Mouse (Mus musculus): ENCODE results near the gene Chp2. TPM values are rescaled to one million over a fixed set of nuclear protein-coding genes. Genes with fewer than 3 reads are reported as not detected.

Chp2 gene
- total and polyA plus RNA-seq, 2 experiments from 2014 or later, result 0.63 TPM; not detected in 1

DNA sequence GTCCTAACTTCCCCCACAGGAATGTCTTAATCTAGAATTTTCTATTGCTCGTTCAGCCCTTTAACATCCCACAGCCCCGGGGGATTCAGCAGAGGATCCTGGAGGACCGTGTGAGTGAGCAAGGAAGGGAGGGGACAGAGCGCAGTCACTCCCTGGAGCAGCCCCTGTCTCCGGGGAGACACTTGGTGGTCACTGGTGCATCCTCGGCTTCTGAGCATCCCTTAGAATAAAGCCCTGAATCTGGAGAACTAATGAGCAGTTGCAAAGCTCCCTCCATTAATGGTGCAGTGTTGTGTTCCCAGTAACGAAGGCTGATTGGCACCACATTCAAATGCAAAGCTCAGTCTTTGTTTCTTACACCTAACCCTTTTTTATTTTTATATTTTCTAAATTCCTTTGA lies 24.9 kb downstream of the Chp2 start:
- Histone ChIP-seq H3K9me3 (replicated peaks; ENCODE audit: control insufficient read depth, low read length) (no peaks in the 10 kb centered on the region), H3K9ac (replicated peaks; ENCODE audit: low read depth, low read length) (no peak overlapping the region), H3K27ac (ENCODE audit: low read depth) (no peak overlapping the region), H3K27me3 (ENCODE audit: control insufficient read depth, insufficient read depth, low read length) (no peaks in the 10 kb centered on the region), H3K36me3 (replicated peaks; ENCODE audit: control insufficient read depth, insufficient read depth, low read length) (no peaks in the 10 kb centered on the region), H3K4me1 (ENCODE audit: control insufficient read depth, insufficient read depth) (no peaks in the 10 kb centered on the region), H3K4me3 (ENCODE audit: low read depth, low read length) (no peak overlapping the region), H3K4me2 (ENCODE audit: low read depth, low read length) (no peak overlapping the region)
- no peak for DNase-seq (ENCODE audit: low spot score)
- TF ChIP-seq CTCF (IDR thresholded peaks at IDR 0.05; ENCODE audit: low read depth) (no peak), EP300 (IDR thresholded peaks at IDR 0.05; ENCODE audit: low read depth) (no peak)
- 47% methylated on average over 7 of the region's 7 CpGs for WGBS
- no peak for ATAC-seq (ENCODE audit: insufficient read depth, low read depth)

DNA sequence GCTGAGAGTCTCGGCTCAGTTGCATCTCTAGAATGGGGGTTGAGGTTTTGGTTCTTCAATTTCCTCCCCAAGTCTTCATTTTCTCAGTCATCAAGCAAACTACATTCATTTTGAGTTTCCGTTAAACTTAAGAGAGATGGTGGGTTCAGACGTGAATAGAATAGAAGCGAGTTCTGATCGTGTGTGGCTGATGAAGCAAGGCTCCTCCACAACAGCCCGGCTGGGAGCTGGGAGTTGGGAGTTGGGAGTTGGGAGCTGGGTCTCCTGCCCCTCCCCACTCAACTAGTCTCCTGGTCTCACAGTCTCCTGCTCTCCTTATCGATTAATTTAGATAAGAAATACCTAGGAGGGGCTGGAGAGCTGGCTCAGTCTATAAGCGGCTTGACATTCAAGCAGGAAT lies 25.3 kb downstream of the Chp2 start:
- Histone ChIP-seq H3K4me2 (ENCODE audit: low read depth, low read length) (no peak overlapping the region), H3K27ac (ENCODE audit: low read depth) (no peak overlapping the region), H3K36me3 (replicated peaks; ENCODE audit: control insufficient read depth, insufficient read depth, low read length) (no peaks in the 10 kb centered on the region), H3K4me1 (ENCODE audit: control insufficient read depth, insufficient read depth) (no peaks in the 10 kb centered on the region), H3K4me3 (ENCODE audit: low read depth, low read length) (no peak overlapping the region), H3K27me3 (ENCODE audit: control insufficient read depth, insufficient read depth, low read length) (no peaks in the 10 kb centered on the region), H3K9ac (replicated peaks; ENCODE audit: low read depth, low read length) (no peak overlapping the region), H3K9me3 (replicated peaks; ENCODE audit: control insufficient read depth, low read length) (no peaks in the 10 kb centered on the region)
- DNase-seq (ENCODE audit: low spot score) (no peak), ATAC-seq (ENCODE audit: insufficient read depth, low read depth) (no peak)
- 56% methylated on average over 8 of the region's 8 CpGs for WGBS
- TF ChIP-seq CTCF (IDR thresholded peaks at IDR 0.05; ENCODE audit: low read depth) (no peak), EP300 (IDR thresholded peaks at IDR 0.05; ENCODE audit: low read depth) (no peak)

DNA sequence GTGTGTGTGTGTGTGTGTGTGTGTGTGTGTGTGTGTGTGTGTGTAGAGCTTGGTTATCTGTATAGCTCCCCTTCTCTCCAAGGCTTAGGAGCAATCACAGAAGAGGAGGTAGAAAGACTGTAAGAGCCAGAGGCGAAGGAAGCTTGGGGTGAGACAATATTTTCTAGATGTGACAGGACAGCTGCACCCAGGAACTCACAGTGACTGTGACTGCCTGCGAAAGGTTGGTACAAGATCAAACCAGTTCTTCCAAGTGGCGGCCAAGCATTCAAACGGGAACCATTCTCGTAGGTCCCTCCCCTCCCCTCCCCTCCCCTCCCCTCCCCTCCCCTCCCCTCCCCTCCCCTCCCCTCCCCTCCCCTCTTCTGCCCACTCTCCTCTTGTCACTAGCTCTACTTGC lies 26.7 kb downstream of the Chp2 start:
- no peak overlapping the region for H3K4me3 ChIP-seq (ENCODE audit: low read depth, low read length)
- no peak overlapping the region for H3K9ac ChIP-seq (replicated peaks; ENCODE audit: low read depth, low read length)
- TF ChIP-seq EP300 (IDR thresholded peaks at IDR 0.05; ENCODE audit: low read depth), result no peak
- no peak for TF ChIP-seq CTCF (IDR thresholded peaks at IDR 0.05; ENCODE audit: low read depth)
- WGBS, result 52% methylated on average over 5 of the region's 5 CpGs
- no peak overlapping the region for H3K4me2 ChIP-seq (ENCODE audit: low read depth, low read length)
- no peak overlapping the region for H3K27ac ChIP-seq (ENCODE audit: low read depth)
- H3K9me3 ChIP-seq (replicated peaks; ENCODE audit: control insufficient read depth, low read length), result no peaks in the 10 kb centered on the region
- H3K27me3 ChIP-seq (ENCODE audit: control insufficient read depth, insufficient read depth, low read length), result no peaks in the 10 kb centered on the region
- no peaks in the 10 kb centered on the region for H3K4me1 ChIP-seq (ENCODE audit: control insufficient read depth, insufficient read depth)
- H3K36me3 ChIP-seq (replicated peaks; ENCODE audit: control insufficient read depth, insufficient read depth, low read length), result no peaks in the 10 kb centered on the region
- no peak for ATAC-seq (ENCODE audit: insufficient read depth, low read depth)
- DNase-seq (ENCODE audit: low spot score), result no peak

DNA sequence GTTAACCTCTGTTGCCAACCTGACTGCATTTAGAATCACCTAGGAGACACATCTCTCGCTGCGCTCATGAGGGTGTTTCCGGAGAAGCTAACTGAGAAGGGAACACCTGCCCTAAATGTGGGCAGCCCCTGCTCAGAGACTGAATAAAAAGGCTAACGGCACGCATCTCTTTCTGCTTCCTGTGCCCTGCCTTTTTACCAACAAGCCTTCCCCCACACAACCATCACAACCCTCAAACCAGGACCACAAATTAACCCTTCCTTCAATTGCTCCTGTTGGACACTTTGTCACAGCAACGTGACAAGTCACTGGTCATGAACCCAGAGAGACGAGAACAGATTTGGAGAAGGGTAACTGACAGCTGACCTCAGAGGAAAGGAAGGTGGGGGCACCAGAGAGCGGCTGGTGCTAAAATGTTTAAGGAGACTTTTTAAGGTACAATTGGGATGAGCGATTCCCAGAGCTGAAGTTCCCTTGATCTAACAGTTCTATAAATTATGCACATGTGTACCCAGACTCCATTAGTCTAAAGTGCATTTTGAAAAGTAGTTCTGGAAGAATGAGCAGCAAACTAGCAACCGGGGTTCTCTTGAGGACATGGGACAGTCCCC lies 28.1 kb downstream of the Chp2 start:
- ATAC-seq (ENCODE audit: insufficient read depth, low read depth) (no peak), DNase-seq (ENCODE audit: low spot score) (no peak)
- Histone ChIP-seq H3K36me3 (replicated peaks; ENCODE audit: control insufficient read depth, insufficient read depth, low read length) (no peaks in the 10 kb centered on the region), H3K4me1 (ENCODE audit: control insufficient read depth, insufficient read depth) (no peaks in the 10 kb centered on the region), H3K27me3 (ENCODE audit: control insufficient read depth, insufficient read depth, low read length) (no peaks in the 10 kb centered on the region), H3K4me2 (ENCODE audit: low read depth, low read length) (no peak overlapping the region), H3K27ac (ENCODE audit: low read depth) (no peak overlapping the region), H3K9me3 (replicated peaks; ENCODE audit: control insufficient read depth, low read length) (no peaks in the 10 kb centered on the region), H3K4me3 (ENCODE audit: low read depth, low read length) (no peak overlapping the region), H3K9ac (replicated peaks; ENCODE audit: low read depth, low read length) (no peak overlapping the region)
- 69% methylated on average over 10 of the region's 10 CpGs for WGBS
- TF ChIP-seq CTCF (IDR thresholded peaks at IDR 0.05; ENCODE audit: low read depth) (no peak), EP300 (IDR thresholded peaks at IDR 0.05; ENCODE audit: low read depth) (no peak)

DNA sequence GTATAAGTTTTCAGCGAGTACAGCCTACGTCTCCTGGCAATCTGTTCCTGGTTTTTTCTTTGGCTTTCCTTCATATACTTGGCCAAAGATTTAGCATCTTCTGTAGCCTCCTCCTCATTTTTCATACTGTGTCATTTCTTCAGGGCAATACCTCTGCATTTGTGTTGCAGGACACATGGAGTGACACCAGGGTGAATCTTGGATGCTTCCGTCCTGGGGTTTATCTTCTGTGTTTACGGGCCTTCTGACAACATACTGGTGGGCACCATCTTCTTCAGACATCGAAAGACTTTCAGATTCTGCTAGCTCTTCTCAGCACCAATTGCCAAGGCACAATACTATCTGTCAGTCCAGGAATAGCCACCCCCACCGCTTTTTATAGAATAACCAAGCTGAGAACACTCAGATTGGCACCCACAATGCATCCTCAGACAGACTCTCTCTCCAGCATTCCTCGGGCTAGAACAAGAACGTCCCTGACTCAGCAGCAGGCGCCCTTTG lies 30.1 kb downstream of the Chp2 start:
- WGBS, result 65% methylated on average over 9 of the region's 9 CpGs
- no peak for DNase-seq (ENCODE audit: low spot score)

More for the DNA sequence above, 30.1 kb downstream of the Chp2 start:
- TF ChIP-seq CTCF (IDR thresholded peaks at IDR 0.05; ENCODE audit: low read depth) (no peak), EP300 (IDR thresholded peaks at IDR 0.05; ENCODE audit: low read depth) (no peak)
- no peaks in the 10 kb centered on the region for H3K9me3 ChIP-seq (replicated peaks; ENCODE audit: control insufficient read depth, low read length)
- ATAC-seq (ENCODE audit: insufficient read depth, low read depth), result no peak
- no peaks in the 10 kb centered on the region for H3K36me3 ChIP-seq (replicated peaks; ENCODE audit: control insufficient read depth, insufficient read depth, low read length)
- no peak overlapping the region for H3K9ac ChIP-seq (replicated peaks; ENCODE audit: low read depth, low read length)
- no peaks in the 10 kb centered on the region for H3K27me3 ChIP-seq (ENCODE audit: control insufficient read depth, insufficient read depth, low read length)
- no peak overlapping the region for H3K4me2 ChIP-seq (ENCODE audit: low read depth, low read length)
- H3K4me1 ChIP-seq (ENCODE audit: control insufficient read depth, insufficient read depth), result no peaks in the 10 kb centered on the region
- H3K4me3 ChIP-seq (ENCODE audit: low read depth, low read length), result no peak overlapping the region
- H3K27ac ChIP-seq (ENCODE audit: low read depth), result no peak overlapping the region
